Comparison of ENCODE assay signal across 10 mouse cellular contexts in the genomic region with DNA sequence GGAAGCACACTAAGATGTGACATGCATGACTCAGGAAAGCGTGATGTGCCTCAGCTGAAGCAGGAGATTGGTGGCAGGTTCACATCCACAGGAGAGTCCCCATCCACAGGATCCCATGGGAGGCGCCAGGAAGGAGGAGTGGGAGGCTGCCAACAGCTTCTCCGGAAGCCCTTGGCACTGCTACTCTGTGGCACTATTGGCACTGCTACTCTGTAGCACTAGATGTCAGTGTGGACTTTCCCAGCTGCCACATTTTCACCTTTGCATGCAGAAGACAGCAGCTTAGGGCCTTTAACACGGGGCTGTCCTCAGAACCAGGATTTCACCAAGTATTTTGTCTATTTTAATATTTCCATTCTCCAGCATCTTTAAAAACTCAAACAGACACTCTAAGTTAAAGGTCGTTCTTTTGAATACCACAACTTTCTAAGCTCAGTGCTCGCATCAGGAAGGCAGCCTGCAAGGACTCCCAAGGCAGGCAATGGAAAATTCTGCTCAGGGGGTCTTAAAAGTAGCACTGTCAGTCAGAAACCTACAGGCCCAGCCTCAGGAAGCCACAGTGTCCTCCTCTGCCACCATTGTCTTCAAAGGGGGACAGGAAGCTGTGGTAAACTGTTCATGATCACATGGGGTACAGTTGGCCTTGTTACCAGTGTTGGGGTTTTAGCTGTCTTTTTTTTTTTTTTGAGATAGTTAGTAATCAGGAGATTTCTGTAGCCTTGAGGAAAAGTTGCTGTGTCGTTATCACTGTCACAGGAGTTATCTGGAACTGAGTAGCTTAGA. TPM values are rescaled to one million over a fixed set of nuclear protein-coding genes. Genes with fewer than 3 reads are reported as not detected.
DNase-seq lines count a peak whose midpoint lies in the region; ATAC-seq and TF ChIP-seq lines count a peak whose summit lies in the region.
"Had no signal": no experiment of that assay in that cellular context is flagged by ENCODE, and none has a peak within 500 bp of the region (broad histone marks: within the 10 kb centered on the region; RNA-seq: fewer than 3 reads in every experiment).

No protein-coding gene starts in this region.

- DNase-seq in midbrain, embryonic 10.5 days (ENCODE audit: low spot score): peak; percentile 10
- peak; percentile 74 for DNase-seq in T-cell, adult 2 months (ENCODE audit: low spot score)
- peak; percentile 85 to 88 for DNase-seq in cerebellum, postnatal 10 days
- DNase-seq in lung, adult 2 months: no peak
- no peak for DNase-seq in embryo, embryonic 11 days

- H3K4me1 ChIP-seq in midbrain, embryonic 10.5 days: peaks cover 3% of the 10 kb centered on the region; the same call in 1 of the 2 replicates
- H3K4me1 ChIP-seq in midbrain, embryonic 13.5 days (replicated peaks): 0 out of 2 replicates have a peak, but pooled peaks cover 3% of the 10 kb centered on the region
- 0 out of 2 replicates have a peak, but pooled peaks cover 12% of the 10 kb centered on the region for H3K4me1 ChIP-seq in intestine, embryonic 15.5 days (replicated peaks)
- peaks cover 9% of the 10 kb centered on the region for H3K4me1 ChIP-seq in lung, adult 2 months (ENCODE audit: control insufficient read depth, insufficient read depth, low read length)
- no peaks in the 10 kb centered on the region; the same call in none of the 2 replicates for H3K4me1 ChIP-seq in testis, adult 2 months (ENCODE audit: control insufficient read depth, insufficient read depth, low read length)

- no peaks in the 10 kb centered on the region for H3K27me3 ChIP-seq in midbrain, embryonic 10.5 days (ENCODE audit: low read depth, poor library complexity, severe bottlenecking)
- H3K27me3 ChIP-seq in midbrain, embryonic 13.5 days: no peaks in the 10 kb centered on the region; the same call in 1 of the 2 replicates
- H3K27me3 ChIP-seq in intestine, embryonic 15.5 days (replicated peaks): no peaks in the 10 kb centered on the region
- no peaks in the 10 kb centered on the region for H3K27me3 ChIP-seq in testis, adult 2 months (ENCODE audit: control insufficient read depth, insufficient read depth, low read length)
- H3K27me3 ChIP-seq: embryonic facial prominence, embryonic 12.5 days; limb, embryonic 12.5 days had no signal

- H3K36me3 ChIP-seq in midbrain, embryonic 10.5 days: no peaks in the 10 kb centered on the region
- no peaks in the 10 kb centered on the region for H3K36me3 ChIP-seq in midbrain, embryonic 13.5 days
- no peaks in the 10 kb centered on the region for H3K36me3 ChIP-seq in intestine, embryonic 15.5 days
- H3K36me3 ChIP-seq in testis, adult 2 months (ENCODE audit: control insufficient read depth, insufficient read depth, low read length): no peaks in the 10 kb centered on the region
- H3K36me3 ChIP-seq: embryonic facial prominence, embryonic 12.5 days; limb, embryonic 12.5 days had no signal

- 65% methylated on average over 7 of the region's 7 CpGs for WGBS in midbrain, embryonic 10.5 days
- WGBS in midbrain, embryonic 13.5 days: 70% methylated on average over 7 of the region's 7 CpGs
- WGBS in intestine, embryonic 15.5 days: 63% methylated on average over 7 of the region's 7 CpGs
- WGBS in lung, adult 2 months: 37% methylated on average over 7 of the region's 7 CpGs

- ATAC-seq in midbrain, embryonic 13.5 days: no peak
- ATAC-seq in intestine, embryonic 15.5 days: peak; percentile 43; the same call in 1 of the 2 replicates

- no peak overlapping the region for H3K27ac ChIP-seq in midbrain, embryonic 10.5 days (replicated peaks)
- H3K27ac ChIP-seq in midbrain, embryonic 13.5 days: no peak overlapping the region
- H3K27ac ChIP-seq in intestine, embryonic 15.5 days: no peak overlapping the region
- H3K27ac ChIP-seq in testis, adult 2 months (ENCODE audit: control insufficient read depth, insufficient read depth, low read depth, low read length): peak overlapping the region; percentile 43; the same call in 1 of the 2 replicates
- H3K27ac ChIP-seq: embryonic facial prominence, embryonic 12.5 days; limb, embryonic 12.5 days had no signal

- no peak for TF ChIP-seq POLR2A in lung, adult 2 months (IDR thresholded peaks at IDR 0.05; ENCODE audit: borderline replicate concordance, extremely low read depth, low read depth, low read length)
- TF ChIP-seq POLR2A in testis, adult 2 months (IDR thresholded peaks at IDR 0.05; ENCODE audit: control insufficient read depth, low read depth, low read length): no peak

- H3K4me2 ChIP-seq in midbrain, embryonic 13.5 days (replicated peaks): no peak overlapping the region
- no peak overlapping the region for H3K4me2 ChIP-seq in intestine, embryonic 15.5 days (replicated peaks)
- H3K4me2 ChIP-seq: embryonic facial prominence, embryonic 12.5 days; limb, embryonic 12.5 days had no signal

- TF ChIP-seq CTCF in lung, adult 2 months (IDR thresholded peaks at IDR 0.05; ENCODE audit: insufficient read depth, low read length): peak; percentile 43; the same call in 1 of the 2 replicates
- TF ChIP-seq CTCF in testis, adult 2 months (IDR thresholded peaks at IDR 0.05; ENCODE audit: control insufficient read depth, insufficient read depth, insufficient replicate concordance, low read depth, low read length): peak; percentile 15; the same call in 1 of the 2 replicates

- H3K4me3 ChIP-seq in midbrain, embryonic 10.5 days: no peak overlapping the region
- H3K4me3 ChIP-seq in midbrain, embryonic 13.5 days (replicated peaks): no peak overlapping the region
- H3K4me3 ChIP-seq in intestine, embryonic 15.5 days (replicated peaks): no peak overlapping the region
- H3K4me3 ChIP-seq in lung, adult 2 months (replicated peaks; ENCODE audit: extremely low read depth, low read depth, low read length): no peak overlapping the region
- H3K4me3 ChIP-seq in testis, adult 2 months (ENCODE audit: control insufficient read depth, low read depth, low read length): no peak overlapping the region
- H3K4me3 ChIP-seq: embryonic facial prominence, embryonic 12.5 days; limb, embryonic 12.5 days had no signal

- no peaks in the 10 kb centered on the region for H3K9me3 ChIP-seq in midbrain, embryonic 10.5 days (replicated peaks)
- no peaks in the 10 kb centered on the region for H3K9me3 ChIP-seq in midbrain, embryonic 13.5 days
- H3K9me3 ChIP-seq in intestine, embryonic 15.5 days: no peaks in the 10 kb centered on the region
- H3K9me3 ChIP-seq: embryonic facial prominence, embryonic 12.5 days; limb, embryonic 12.5 days had no signal

- H3K9ac ChIP-seq in midbrain, embryonic 13.5 days (replicated peaks): no peak overlapping the region
- no peak overlapping the region for H3K9ac ChIP-seq in intestine, embryonic 15.5 days
- H3K9ac ChIP-seq: embryonic facial prominence, embryonic 12.5 days; limb, embryonic 12.5 days had no signal

RNA-seq across cellular contexts. Expression of a gene that starts 7.0 kb away (rescaled TPM):
- polyA plus RNA-seq in midbrain, embryonic 10.5 days (2016; fragmentation: Nextera tagmentation; extraction: Ambion mirVana): 2.2 and 2.4 TPM in 2 replicates
- polyA plus RNA-seq in midbrain, embryonic 13.5 days (2015; fragmentation: Nextera tagmentation; extraction: Ambion mirVana): 6.0 and 6.4 TPM in 2 replicates
- 5.8 and 6.5 TPM in 2 replicates for polyA plus RNA-seq in intestine, embryonic 15.5 days (2015; fragmentation: Nextera tagmentation; extraction: Ambion mirVana)
- polyA plus RNA-seq in lung, adult 2 months (2012; rRNA removed): 6.9 and 8.3 TPM in 2 replicates
- 13.6 and 17.6 TPM in 2 replicates for polyA plus RNA-seq in testis, adult 2 months (2012; rRNA removed)

Comparison
In these comparisons a context has a peak if more than half of its experiments do, and no peak if none do; other contexts are left out.
1. DNase-seq: peak in midbrain, embryonic 10.5 days (single experiment), T-cell, adult 2 months (single experiment) and cerebellum, postnatal 10 days (2 of 2); none in lung, adult 2 months (single experiment) and embryo, embryonic 11 days (single experiment).